Mouse (Mus musculus) testis, postnatal 14 days (tissue): ENCODE data around the gene Acbd6.

Source experiments
- DNase-seq: peaks from one replicate; pipeline ENCODE4 v3.0.0; 2021; ENCODE audit warnings: low spot score

The Acbd6 gene

DNA sequence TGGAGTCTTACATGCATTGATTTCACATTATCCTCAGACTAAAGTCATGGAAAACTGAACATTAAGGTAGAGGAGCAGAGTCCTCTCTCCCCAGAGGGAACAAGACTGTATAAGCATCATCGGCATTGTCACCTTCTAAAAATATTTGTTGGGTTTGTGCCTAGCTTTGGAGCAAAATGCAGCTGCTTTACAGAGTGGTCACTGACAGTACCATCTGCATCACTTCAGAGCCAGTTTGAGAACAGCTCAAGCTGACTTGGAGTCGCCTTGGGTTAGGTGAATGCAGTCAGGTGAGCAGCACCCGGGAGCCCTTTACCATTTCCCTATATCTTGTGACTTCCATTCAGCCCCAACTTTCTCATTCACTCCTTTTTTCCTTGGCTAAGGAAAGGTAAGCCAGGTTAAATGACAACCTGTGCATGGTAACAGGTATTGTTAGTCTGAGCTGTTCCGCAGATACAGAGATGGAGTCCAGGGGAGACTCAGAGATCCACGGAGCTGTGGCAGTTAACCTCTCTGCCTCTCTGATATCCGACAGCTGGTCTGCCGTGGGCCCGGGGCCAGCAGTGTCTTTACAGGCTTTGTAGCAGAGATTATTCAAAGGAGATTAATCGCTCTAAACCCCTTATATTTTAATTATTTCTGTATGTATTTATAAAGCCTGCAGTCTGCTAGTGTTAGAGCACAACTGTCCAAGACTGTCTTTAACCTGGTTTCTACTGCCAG is 92.4 kb downstream of the Acbd6 start:
- no peak for DNase-seq

DNA sequence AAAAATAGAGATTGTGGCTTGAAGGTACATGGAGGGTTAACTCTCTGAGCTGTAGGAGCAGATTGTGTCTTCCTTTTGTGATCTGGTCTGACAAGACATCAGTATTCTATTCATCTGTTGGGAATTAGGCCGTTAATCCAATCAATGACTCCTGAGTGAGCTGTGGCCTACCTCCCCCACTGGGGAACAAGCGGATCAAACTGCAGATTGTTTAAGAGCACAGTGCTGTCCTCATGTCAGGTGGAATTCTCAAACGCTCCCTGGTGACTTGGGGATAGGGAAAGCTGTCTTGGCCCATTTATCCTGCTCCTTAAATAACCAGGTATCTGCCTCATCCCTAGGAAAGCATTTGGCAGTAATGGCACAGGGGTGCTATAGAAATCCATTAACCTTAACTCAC is 97.0 kb downstream of the Acbd6 start:
- DNase-seq, result no peak

DNA sequence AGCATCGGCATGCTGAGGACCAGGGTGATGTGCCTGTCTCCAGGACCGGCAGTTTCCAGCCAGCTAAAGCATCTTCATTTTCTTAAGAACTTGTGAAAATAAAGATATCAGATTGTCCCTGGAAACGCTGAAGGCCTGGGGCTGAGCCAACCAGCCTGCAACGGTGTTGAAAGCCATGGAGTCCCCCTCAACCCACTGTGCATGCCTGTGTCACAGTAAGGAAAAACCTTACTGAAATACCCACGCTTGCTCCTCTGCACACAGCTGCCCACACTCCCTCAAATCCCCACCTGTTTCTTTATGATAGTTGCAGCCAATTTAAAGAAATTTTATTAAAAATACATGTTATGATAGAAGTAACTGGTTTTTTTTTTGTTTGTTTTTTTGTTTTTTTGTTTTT is 98.4 kb downstream of the Acbd6 start:
- no peak for DNase-seq

DNA sequence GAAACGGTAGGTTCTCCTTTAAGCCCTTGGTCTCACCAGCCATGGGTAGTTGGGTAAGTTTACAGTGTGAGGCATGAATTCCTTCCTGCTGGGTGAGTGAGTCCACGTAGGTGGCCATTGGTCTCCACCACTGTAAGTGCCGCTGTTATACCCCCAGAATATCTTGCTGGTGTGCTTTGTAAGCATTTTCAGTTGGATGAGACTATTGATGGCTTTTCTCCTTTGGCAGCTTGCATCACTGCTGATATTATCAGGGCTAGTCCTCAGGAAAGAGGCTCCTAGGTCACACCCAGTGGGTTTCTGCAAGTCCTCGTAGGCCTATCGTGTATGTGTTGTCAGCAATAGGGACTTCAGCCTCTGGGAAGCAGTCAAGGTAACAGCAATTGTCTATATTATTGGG is 106.1 kb downstream of the Acbd6 start:
- no peak for DNase-seq

DNA sequence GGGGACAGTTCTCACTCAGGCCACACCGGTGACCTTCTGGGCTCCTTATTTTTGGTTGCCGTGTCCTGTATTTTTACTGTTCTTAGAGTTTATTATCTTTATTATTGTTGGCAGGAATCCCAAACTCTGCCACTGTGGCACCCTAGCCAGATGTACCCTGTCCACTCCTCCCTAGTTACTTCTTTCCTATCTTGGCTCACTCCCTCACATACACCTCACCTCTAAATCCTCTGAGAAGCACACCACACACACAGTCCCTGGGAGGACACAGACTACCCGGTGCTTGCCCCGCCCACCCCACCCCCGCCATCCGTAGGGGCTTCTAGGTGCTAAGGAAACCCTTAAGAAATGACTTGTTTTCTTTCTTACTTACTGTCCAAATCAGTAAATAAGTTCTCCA is 117.7 kb downstream of the Acbd6 start:
- no peak for DNase-seq

DNA sequence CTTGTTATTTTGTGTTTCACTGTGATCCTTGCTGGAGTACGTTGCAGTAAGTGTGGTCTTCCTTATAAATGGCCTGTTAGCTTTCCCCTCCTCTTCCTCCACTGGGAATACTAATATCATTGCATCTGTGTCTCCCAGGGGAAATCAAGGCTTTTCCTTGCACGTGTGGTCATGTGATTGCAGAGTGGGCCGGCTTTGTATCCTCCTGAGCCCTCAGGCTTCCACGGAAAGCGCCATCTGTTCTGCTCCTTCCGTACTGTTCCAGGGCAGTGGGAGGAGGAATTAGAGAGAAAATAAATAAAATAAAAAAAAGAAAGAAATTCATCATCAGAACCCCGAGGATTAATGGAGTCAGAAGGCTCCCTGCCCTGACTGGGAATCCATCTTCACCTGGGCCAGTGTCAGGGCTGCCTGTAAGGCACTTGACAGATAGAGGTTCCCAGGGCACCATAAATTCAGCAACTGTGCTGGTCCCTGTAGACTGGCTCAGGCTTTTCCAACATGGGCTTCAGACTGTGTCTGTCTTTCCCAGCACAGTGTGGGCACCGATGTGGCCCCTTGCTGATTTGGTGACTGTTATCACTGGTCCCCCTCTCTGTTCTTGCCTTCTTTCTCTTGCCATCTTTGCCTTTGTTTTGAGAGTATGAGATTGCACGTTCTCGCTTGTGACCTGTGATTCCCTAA is 123.3 kb downstream of the Acbd6 start:
- DNase-seq, result no peak

DNA sequence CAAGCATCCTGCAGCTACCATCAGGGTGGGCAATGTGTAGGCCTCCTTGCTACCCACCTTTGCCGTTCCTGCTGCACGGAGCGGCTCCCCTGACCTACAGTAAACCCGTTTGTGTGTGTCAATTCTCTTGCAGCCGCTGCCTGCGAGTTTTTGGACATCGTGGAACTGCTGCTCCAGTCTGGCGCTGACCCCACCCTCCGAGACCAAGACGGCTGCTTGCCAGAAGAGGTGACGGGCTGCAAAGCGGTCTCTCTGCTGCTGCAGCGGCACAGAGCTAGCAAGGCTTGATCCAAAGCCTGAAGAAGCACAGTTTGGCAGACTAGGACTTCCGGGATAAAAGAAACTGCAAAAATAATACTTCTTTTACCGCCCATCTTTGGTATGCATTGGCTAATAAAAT is 128.9 kb downstream of the Acbd6 start:
- no peak for DNase-seq

DNA sequence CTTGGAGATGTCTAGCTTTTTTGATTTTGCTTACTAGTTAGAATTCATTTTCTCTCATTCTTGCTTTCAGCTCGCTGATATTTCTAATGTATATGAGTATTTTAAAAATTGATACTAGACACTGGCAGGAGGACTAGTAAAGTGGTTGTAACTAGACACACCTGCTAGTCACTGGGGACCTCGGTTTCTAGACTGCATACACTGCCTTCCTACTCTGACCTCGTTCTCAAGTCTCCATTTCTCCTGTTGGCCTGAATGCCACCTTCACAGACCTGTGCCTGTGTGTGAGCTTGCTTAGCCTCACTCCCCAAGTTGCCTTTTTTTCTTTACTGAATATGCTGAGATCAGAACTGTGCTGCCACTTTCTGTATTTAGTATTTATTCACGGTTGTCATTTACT is 131.2 kb downstream of the Acbd6 start:
- no peak for DNase-seq

DNA sequence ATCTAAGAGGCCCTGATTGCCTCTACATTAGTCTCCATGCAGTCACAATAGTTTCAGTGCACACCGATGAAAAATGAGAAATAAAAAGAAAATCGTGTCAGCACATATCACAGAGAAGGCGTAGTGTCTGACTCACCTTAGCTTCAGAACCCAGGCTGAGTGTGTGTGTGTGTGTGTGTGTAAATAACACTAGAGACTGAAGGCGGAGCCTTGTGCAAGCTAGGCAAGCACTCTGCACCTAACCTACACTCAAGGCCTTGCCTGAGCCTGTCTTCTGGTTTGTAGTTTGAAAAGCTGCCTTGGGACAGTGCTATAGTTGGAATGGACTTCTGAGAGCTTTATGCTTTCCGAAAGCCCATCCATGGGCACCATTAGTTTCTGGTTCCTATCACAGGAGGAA is 131.6 kb downstream of the Acbd6 start:
- DNase-seq, result no peak

DNA sequence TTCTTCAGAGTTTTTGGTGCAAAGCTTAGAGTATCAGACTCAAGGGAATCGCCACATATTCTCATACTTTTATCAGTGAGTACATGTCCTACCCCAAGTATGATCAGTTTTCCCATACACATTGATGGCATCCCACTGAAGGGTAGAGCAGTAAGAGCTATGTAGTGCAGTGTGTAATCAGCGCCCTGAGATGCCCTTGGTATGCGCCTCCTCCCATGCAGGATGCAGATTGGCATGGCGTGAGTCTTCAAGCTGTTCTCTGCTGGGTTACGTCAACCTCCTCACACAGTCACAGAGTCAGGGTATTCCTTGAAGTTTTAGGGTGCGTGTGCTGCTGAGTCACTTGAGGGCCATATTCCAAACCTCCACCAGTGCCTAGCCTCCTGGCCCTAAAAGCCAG is 134.3 kb downstream of the Acbd6 start:
- DNase-seq, result no peak

DNA sequence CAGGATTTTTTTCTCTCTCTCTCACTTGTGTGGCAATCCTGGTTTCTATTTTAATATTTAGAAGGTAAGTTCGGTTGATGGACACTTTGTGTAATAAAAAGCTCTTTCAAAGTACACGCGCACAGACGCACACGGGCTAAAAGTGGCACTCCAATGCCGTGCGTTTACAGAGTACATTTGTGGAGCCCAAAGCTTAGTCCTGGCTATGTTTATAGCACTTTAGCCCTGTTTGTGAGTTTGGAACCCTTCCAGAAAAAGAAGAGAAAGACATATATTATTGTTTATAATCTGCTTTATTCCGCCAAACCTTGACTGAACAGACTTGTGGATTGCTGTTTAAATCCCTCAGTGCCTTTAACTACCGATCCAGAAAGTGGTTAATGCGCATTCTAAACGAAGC is 135.1 kb downstream of the Acbd6 start:
- no peak for DNase-seq

DNA sequence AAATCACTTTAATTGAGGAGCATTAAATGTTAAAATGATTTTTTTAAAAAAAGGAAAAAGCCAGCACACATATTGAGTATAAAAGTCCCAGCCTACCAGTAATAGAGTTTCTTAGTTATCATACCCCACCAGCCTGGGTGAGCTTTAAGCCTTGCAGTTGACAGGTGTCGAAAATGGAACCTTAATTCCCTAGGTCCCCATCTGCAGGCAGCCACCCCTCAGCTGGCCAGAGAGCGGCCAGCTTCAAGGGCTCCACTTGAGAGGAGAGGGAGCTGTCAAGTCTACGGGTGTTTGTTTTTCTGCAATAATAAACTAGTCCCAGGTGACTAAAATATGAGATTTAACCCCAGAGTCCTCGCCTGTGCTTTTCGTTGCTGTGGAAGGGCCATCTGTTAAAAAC is 135.5 kb downstream of the Acbd6 start:
- DNase-seq, result no peak

DNA sequence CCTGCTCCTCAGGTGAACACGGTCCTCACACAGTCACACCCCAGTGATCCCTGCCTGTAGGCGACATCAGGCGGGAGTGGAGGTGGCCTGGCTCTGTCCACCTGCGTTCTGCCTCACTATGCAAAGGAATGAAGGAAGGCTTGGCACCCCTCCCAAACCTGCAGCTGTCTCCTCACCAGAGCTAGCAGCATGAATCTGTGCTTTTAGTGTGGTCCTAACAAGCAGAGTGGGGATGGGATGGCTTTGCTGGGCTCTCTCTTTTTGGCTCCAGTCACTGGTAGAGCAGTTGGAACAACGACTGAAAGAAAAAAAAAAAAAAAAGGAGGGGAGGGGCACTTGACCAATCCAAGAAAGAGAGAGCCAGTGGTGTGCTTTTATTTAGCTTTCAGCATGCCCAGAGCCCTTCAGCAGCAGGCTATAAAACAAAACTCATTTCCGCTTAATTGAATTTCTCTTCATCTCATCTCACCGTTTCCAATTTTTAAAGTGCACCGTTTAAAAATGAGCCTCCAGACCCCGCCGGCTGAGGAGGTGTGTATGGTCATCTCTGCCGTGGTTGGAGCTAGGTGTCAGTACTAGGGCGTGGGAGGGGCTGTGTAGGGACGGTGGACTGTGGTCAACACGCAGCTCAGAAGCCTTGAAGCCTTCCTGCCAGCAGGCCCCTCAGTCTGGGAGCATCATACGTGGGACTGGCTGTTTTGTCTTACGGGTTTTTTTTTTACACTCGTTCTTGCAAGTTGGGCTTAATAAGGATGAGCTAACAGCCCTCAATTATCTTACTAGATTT is 140.6 kb downstream of the Acbd6 start:
- no peak for DNase-seq

DNA sequence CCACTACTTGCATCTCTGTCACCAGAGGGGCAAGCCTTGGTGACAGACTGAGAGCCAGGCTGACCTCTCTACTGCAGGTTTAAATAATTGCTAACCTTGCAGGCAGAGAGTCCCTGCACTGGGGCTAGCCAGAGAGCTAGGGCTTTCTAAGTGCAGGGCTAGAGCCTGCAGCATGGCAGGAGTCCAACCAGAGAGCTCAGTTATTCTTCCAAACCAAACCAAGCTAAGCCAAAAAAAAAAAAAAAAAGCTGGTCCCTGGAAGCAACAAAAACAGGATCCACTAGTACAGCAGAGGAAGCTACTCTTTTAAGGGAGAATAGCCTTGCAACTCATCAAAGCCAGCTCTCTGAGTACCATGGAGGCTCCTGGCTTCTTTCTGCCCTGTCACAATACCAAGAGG is 143.0 kb downstream of the Acbd6 start:
- no peak for DNase-seq

DNA sequence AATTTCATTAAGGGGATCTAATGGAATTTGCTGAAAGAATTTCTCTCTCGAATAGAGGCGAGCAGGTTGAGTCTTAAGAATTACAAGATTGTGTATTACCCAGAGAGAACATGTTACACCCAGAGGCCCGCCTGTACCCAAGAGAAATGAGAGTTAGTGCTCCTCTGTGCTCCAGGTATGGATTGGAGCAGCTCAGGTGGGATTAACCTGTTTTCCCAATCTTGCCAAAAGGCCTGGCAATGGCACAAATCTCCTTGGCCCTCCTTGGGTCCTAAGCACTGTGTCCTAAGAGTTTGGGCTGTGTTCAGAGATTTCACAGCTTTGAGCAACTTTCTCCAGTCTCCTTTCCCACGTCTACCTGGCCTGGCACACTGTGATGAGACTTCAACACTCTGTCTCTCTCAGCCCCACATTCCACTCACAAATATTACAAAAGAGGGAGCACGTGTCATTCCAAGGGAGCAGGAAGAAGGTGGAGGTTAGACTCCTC is 145.3 kb downstream of the Acbd6 start:
- DNase-seq, result no peak

DNA sequence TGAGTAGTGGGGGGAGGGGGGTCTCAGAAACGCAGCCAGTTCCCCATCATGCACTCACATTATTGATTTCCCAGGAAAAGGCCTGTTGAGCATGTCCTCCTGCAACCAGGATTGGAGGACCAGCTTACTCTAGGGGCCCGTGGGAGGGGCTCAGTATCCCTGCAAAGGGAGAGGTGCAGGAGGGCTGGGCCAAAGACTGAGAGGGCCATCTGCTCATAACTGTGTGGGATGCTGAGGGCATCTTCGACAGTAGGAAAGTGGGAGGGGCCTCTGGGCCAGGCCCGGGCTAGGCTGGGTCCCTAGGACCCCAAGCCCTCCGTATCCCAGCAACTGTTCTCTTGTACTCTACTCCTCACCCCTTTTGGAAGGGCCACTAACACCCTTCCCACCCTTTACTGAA is 146.3 kb downstream of the Acbd6 start:
- no peak for DNase-seq

DNA sequence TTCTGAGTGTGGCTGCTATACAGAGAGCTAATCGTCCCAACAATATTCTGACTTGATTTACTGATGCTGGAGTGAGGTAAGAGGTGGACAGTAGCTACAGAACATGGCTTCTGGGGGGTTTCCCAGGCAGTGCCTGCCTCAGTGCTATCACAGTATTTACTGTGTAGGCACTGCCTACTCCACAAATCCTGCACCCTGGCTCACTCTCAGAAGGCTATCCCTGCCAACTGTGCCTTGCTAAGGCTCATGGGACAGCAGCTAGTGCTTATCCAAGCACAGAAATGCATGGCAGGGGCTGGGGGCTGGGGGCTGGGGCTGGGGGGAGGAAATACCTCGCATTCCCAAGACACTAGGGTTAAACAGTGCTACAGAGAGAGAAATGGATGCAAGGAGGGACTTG is 155.4 kb downstream of the Acbd6 start:
- no peak for DNase-seq

DNA sequence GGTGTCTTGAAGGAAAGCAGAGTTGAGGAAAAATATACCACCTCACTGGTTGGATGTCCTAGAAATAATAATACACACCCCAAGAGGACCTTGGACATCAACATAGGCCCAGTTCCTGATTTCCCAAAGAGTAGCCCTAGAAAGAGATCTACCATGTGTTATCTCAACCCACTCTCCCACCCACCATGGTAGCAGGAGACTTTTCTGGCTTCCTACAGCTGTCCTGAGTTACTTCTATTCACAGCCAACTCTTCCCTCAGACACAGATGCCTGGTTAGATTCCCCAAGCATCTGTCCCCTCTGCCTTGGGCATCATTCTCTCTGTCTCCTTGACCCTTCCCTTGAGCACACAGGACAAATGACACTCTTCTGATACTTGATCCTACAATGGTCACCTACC is 157.4 kb downstream of the Acbd6 start:
- DNase-seq, result no peak

DNA sequence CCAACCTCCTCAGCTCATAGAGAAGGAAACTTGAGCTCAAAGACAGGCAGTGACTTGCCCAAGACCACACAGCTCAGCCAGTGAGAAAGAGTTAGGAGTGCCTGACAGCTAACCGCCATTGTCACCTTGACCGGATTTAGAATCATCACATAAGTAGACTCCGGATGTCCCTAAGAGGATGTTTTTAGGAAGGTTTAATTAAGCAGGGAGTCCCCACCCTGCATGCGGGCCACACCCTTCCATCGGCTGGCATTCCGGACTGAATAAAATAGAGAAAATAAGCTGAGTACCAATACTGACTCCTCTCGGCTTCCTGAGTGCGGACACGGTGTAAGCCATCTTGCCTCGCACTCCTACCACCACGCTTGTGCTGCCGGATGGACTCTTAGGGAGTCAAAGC is 159.4 kb downstream of the Acbd6 start:
- no peak for DNase-seq

DNA sequence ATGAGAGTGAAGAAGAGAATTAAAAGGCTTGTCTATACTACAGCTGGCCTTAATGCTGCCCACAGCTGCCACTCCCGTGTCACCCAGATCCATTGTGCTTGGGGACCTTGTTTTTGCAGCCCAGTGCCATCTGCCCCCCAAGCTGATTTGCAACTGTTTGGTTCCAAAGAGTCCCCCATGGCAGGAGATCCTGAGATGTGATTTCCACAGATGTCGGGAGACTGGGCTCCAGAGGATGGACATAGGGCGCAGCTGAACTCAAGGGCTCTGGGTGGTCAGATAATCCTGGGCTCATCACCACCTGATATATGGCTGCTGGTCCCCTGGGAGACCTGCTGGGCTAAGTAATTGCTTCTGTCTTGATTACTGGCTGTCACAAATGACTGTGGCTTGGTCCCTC is 160.9 kb downstream of the Acbd6 start:
- no peak for DNase-seq

DNA sequence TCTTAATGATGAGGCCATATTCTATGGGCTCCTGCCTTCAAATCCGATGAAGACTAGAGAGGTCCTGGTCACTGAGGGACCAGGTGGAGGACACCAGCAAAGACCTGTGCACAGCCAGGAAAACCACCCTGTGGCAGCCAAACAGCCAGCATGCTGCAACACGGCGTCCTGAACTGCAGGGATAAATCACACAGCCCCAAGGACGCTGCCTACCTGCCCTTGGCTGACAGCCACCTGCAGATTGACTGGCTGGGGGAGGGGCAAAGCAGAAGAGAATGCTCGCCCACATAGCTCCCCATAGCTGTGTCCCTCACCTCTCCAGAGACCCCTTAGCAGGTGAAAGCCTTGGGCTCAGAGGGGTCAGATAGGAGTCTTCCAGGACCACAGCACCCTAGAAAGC is 162.1 kb downstream of the Acbd6 start:
- no peak for DNase-seq

DNA sequence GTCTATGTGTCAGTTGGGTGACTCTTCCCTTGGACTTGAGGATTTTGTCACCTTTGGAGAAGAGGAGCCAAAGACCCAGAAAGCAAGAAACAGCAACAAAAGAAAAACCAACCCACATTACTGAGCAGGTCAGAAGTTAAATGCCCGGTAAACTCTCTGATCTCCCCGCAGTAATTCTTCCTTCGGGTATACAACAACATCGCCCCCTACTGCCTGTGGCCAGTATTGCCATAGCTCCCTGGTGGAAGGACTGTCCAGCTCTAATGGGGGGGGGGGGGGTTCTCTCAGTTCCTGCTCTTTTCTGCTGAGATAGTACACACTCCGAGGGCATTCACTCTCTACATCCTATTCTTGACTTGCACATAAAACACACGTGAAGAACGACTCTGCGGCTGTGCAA is 163.5 kb downstream of the Acbd6 start:
- no peak for DNase-seq

DNA sequence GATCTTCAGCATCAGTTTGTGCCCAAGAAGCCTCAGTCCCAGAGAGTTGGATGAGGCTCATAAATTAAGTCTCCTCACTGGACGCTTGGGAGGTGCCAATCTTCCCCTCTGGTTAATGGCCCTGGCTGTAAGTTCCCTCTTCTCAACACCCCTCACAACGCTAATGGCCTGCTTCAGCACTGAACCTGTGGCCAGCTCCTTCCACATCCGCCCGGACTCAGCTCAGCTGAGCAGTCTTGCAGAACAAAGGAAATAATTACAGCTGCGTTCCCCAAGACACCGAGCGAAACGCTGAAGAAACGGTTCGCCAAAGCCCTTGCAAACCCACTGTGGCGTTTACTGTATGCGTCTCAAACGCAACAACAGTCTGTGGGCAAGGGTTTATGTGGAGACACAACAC is 164.3 kb downstream of the Acbd6 start:
- DNase-seq, result no peak
